Mouse (Mus musculus) mouse trophoblast stem cell (cell line): ENCODE data around the gene Baiap2.

Experiments
- in situ Hi-C, 2 experiments: fragments of 300-500 bp; cut with MseI, MboI; formaldehyde crosslinking; loops; 2 replicates in 1 of 2; 3 replicates in 1 of 2; pipeline ENCODE4 v1.15.1; 2025

Gene Baiap2

GRCm38 (mm10) chr11:119942727-119943427 is at the start of gene Baiap2:
TSS of gene Baiap2 (plus strand) at chr11:119942763.
- in situ Hi-C loops = no loop called here

- in situ Hi-C loops = no loop called here
Observed at GRCm38 (mm10) chr11:119893667-119894236, 48.8 kb upstream of the Baiap2 start.

- in situ Hi-C loops = no loop called here
Observed at GRCm38 (mm10) chr11:119894634-119895033, 47.9 kb upstream of the Baiap2 start.

- in situ Hi-C loops = no loop called here
Observed at GRCm38 (mm10) chr11:119897041-119897440, 45.5 kb upstream of the Baiap2 start.

GRCm38 (mm10) chr11:119898976-119899375 is 43.6 kb upstream of the Baiap2 start:
- in situ Hi-C loops = no loop called here

- in situ Hi-C loops = loop anchor here in 1 of 2 experiments (10.0 kb wide), 1 partner anchor 406 kb away; the partner anchor contains the start of gene Endov
Observed at GRCm38 (mm10) chr11:119901174-119901573, 41.4 kb upstream of the Baiap2 start.

GRCm38 (mm10) chr11:119902891-119903290 is 39.7 kb upstream of the Baiap2 start:
- in situ Hi-C loops = loop anchor here in 1 of 2 experiments (10.0 kb wide), 1 partner anchor 408 kb away; the partner anchor contains the start of gene Endov

- in situ Hi-C loops = loop anchor here in 1 of 2 experiments (10.0 kb wide), 1 partner anchor 410 kb away; the partner anchor contains the start of gene Endov
Observed at GRCm38 (mm10) chr11:119904621-119905286, 37.8 kb upstream of the Baiap2 start.

GRCm38 (mm10) chr11:119905794-119906193 is 36.8 kb upstream of the Baiap2 start:
- in situ Hi-C loops = loop anchor here in 1 of 2 experiments (10.0 kb wide), 1 partner anchor 411 kb away; the partner anchor contains the start of gene Endov

GRCm38 (mm10) chr11:119907006-119907650 is 35.4 kb upstream of the Baiap2 start:
- in situ Hi-C loops = loop anchor here in 1 of 2 experiments (10.0 kb wide), 1 partner anchor 412 kb away; the partner anchor contains the start of gene Endov

- in situ Hi-C loops = loop anchor here in 1 of 2 experiments (10.0 kb wide), 1 partner anchor 413 kb away; the partner anchor contains the start of gene Endov
Observed at GRCm38 (mm10) chr11:119907711-119908110, 34.9 kb upstream of the Baiap2 start.

- in situ Hi-C loops = loop anchor here in 1 of 2 experiments (10.0 kb wide), 1 partner anchor 415 kb away; the partner anchor contains the start of gene Endov
Observed at GRCm38 (mm10) chr11:119909436-119909835, 33.1 kb upstream of the Baiap2 start.

GRCm38 (mm10) chr11:119912845-119913244 is 29.7 kb upstream of the Baiap2 start:
- in situ Hi-C loops = no loop called here

GRCm38 (mm10) chr11:119913291-119913934 is 29.1 kb upstream of the Baiap2 start, which contains the start of gene Chmp6:
TSS of gene Chmp6 (plus strand) at chr11:119913441.
- in situ Hi-C loops = no loop called here

GRCm38 (mm10) chr11:119913935-119914314 is 28.6 kb upstream of the Baiap2 start:
- in situ Hi-C loops = no loop called here

GRCm38 (mm10) chr11:119914381-119914780 is 28.2 kb upstream of the Baiap2 start:
- in situ Hi-C loops = no loop called here

- in situ Hi-C loops = no loop called here
Observed at GRCm38 (mm10) chr11:119915666-119916065, 26.9 kb upstream of the Baiap2 start.

- in situ Hi-C loops = no loop called here
Observed at GRCm38 (mm10) chr11:119916102-119916790, 26.3 kb upstream of the Baiap2 start.

- in situ Hi-C loops = no loop called here
Observed at GRCm38 (mm10) chr11:119916834-119917469, 25.6 kb upstream of the Baiap2 start.

GRCm38 (mm10) chr11:119918521-119918920 is 24.0 kb upstream of the Baiap2 start:
- in situ Hi-C loops = no loop called here
